Mouse (Mus musculus): ENCODE data around the gene BC017158.

- no peak for TF ChIP-seq CTCF (IDR thresholded peaks at IDR 0.05; ENCODE audit: low read depth)
- TF ChIP-seq EP300 (IDR thresholded peaks at IDR 0.05; ENCODE audit: low read depth): no peak
Observed at GRCm38 (mm10) chr7:128236426-128236825, 61.5 kb downstream of the BC017158 start.
